Mouse (Mus musculus) ZHBTc4 (cell line): ENCODE measurements at regions not wholly inside any gene's neighbourhood (a gene's known extent, or its start where the extent isn't known, plus 50 kb on each side); places are given as distances from the start of the nearest gene placed in this dataset.
A peak's percentile ranks its signal among the peaks of the same experiment; 100 is the strongest.

Experiments used
- DNase-seq: peaks from one replicate; pipeline ENCODE4 v3.0.0-alpha.2; 2011; ENCODE audit warnings: low read depth, low spot score

GRCm38 (mm10) chr11:17461701-17462100, 204.3 kb downstream of the C1d start:
- DNase-seq: no peak

GRCm38 (mm10) chr11:17464875-17465274, 207.5 kb downstream of the C1d start:
- DNase-seq: peak; percentile 21

- no peak for DNase-seq
Observed at GRCm38 (mm10) chr11:17468431-17469165, 211.2 kb downstream of the C1d start.

GRCm38 (mm10) chr11:17481436-17481996, 224.1 kb downstream of the C1d start:
- no peak for DNase-seq

- DNase-seq: no peak
Observed at GRCm38 (mm10) chr11:17483849-17484441, 226.6 kb downstream of the C1d start.

- no peak for DNase-seq
Observed at GRCm38 (mm10) chr11:17501120-17502043, 244.0 kb downstream of the C1d start.

GRCm38 (mm10) chr11:17502052-17502451, 244.7 kb downstream of the C1d start:
- no peak for DNase-seq

- DNase-seq: peak; percentile 17
Observed at GRCm38 (mm10) chr11:17522220-17522919, 265.0 kb downstream of the C1d start.

- DNase-seq: no peak
Observed at GRCm38 (mm10) chr11:17523329-17523728, 265.9 kb downstream of the C1d start.

- peak; percentile 76 for DNase-seq
Observed at GRCm38 (mm10) chr11:17524985-17525775, 267.8 kb downstream of the C1d start.

GRCm38 (mm10) chr11:17526476-17526875, 269.1 kb downstream of the C1d start:
- DNase-seq: no peak

- DNase-seq: no peak
Observed at GRCm38 (mm10) chr11:17528609-17529008, 271.2 kb downstream of the C1d start.

- DNase-seq: no peak
Observed at GRCm38 (mm10) chr11:17533706-17534105, 276.3 kb downstream of the C1d start.

GRCm38 (mm10) chr11:17546286-17546685, 288.9 kb downstream of the C1d start:
- no peak for DNase-seq

- DNase-seq: no peak
Observed at GRCm38 (mm10) chr11:17549148-17549547, 291.8 kb downstream of the C1d start.

- DNase-seq: peak; percentile 5
Observed at GRCm38 (mm10) chr11:17555276-17555675, 297.9 kb downstream of the C1d start.

GRCm38 (mm10) chr11:17591780-17592487, 334.6 kb downstream of the C1d start:
- DNase-seq: no peak

- DNase-seq: no peak
Observed at GRCm38 (mm10) chr11:17603726-17604493, 346.5 kb downstream of the C1d start.
